Mouse (Mus musculus): Measurements from ENCODE around the gene Lmo4. TPM values are rescaled to one million over a fixed set of nuclear protein-coding genes. Genes with fewer than 3 reads are reported as not detected.

Lmo4 gene
- polyA plus RNA-seq, 1 experiment from 2014 or later: 44.8 TPM

GRCm38 (mm10) chr3:144238482-144238881 lies 33.5 kb upstream of the Lmo4 start:
- H3K9ac ChIP-seq (ENCODE audit: low read length): no peak overlapping the region
- H3K4me1 ChIP-seq (replicated peaks; ENCODE audit: control insufficient read depth, insufficient read depth): no peaks in the 10 kb centered on the region
- no peak overlapping the region for H3K4me3 ChIP-seq (ENCODE audit: low read depth, low read length)
- no peaks in the 10 kb centered on the region for H3K27me3 ChIP-seq (ENCODE audit: control insufficient read depth, insufficient read depth, low read length)
- H3K27ac ChIP-seq (replicated peaks): no peak overlapping the region
- TF ChIP-seq EP300 (optimal IDR thresholded peaks at IDR 0.05) (no peak), CTCF (IDR thresholded peaks at IDR 0.05; ENCODE audit: low read depth) (no peak)
- H3K36me3 ChIP-seq (ENCODE audit: control insufficient read depth, insufficient read depth, low read length): no peaks in the 10 kb centered on the region
- DNase-seq (ENCODE audit: low spot score): no peak
- H3K4me2 ChIP-seq (replicated peaks; ENCODE audit: low read depth): no peak overlapping the region
- H3K9me3 ChIP-seq (ENCODE audit: control insufficient read depth, low read length): no peaks in the 10 kb centered on the region
- no peak for ATAC-seq (ENCODE audit: low FRiP score, low TSS enrichment)
- 96% methylated on average over 11 of the region's 11 CpGs for WGBS

GRCm38 (mm10) chr3:144232347-144233008 lies 27.5 kb upstream of the Lmo4 start:
- Histone ChIP-seq H3K4me1 (replicated peaks; ENCODE audit: control insufficient read depth, insufficient read depth) (no peaks in the 10 kb centered on the region), H3K9ac (ENCODE audit: low read length) (no peak overlapping the region), H3K9me3 (ENCODE audit: control insufficient read depth, low read length) (no peaks in the 10 kb centered on the region), H3K27ac (replicated peaks) (no peak overlapping the region), H3K27me3 (ENCODE audit: control insufficient read depth, insufficient read depth, low read length) (no peaks in the 10 kb centered on the region), H3K4me3 (ENCODE audit: low read depth, low read length) (no peak overlapping the region), H3K36me3 (ENCODE audit: control insufficient read depth, insufficient read depth, low read length) (no peaks in the 10 kb centered on the region), H3K4me2 (replicated peaks; ENCODE audit: low read depth) (no peak overlapping the region)
- ATAC-seq (ENCODE audit: low FRiP score, low TSS enrichment): 0 out of 2 replicates have a peak, but pooled peaks have one; percentile 40
- 68% methylated on average over 11 of the region's 11 CpGs for WGBS
- DNase-seq (ENCODE audit: low spot score): no peak
- TF ChIP-seq EP300 (optimal IDR thresholded peaks at IDR 0.05) (no peak), CTCF (IDR thresholded peaks at IDR 0.05; ENCODE audit: low read depth) (no peak)

GRCm38 (mm10) chr3:144231931-144232330 lies 26.9 kb upstream of the Lmo4 start:
- Histone ChIP-seq H3K9ac (ENCODE audit: low read length) (no peak overlapping the region), H3K4me2 (replicated peaks; ENCODE audit: low read depth) (no peak overlapping the region), H3K27ac (replicated peaks) (no peak overlapping the region), H3K9me3 (ENCODE audit: control insufficient read depth, low read length) (no peaks in the 10 kb centered on the region), H3K27me3 (ENCODE audit: control insufficient read depth, insufficient read depth, low read length) (no peaks in the 10 kb centered on the region), H3K4me1 (replicated peaks; ENCODE audit: control insufficient read depth, insufficient read depth) (no peaks in the 10 kb centered on the region), H3K4me3 (ENCODE audit: low read depth, low read length) (no peak overlapping the region), H3K36me3 (ENCODE audit: control insufficient read depth, insufficient read depth, low read length) (no peaks in the 10 kb centered on the region)
- DNase-seq (ENCODE audit: low spot score) (no peak), ATAC-seq (ENCODE audit: low FRiP score, low TSS enrichment) (peak; percentile 84)
- TF ChIP-seq CTCF (IDR thresholded peaks at IDR 0.05; ENCODE audit: low read depth): no peak
- no peak for TF ChIP-seq EP300 (optimal IDR thresholded peaks at IDR 0.05)
- WGBS: 55% methylated on average over 6 of the region's 6 CpGs

GRCm38 (mm10) chr3:144231419-144231818 lies 26.4 kb upstream of the Lmo4 start:
- Histone ChIP-seq H3K27me3 (ENCODE audit: control insufficient read depth, insufficient read depth, low read length) (no peaks in the 10 kb centered on the region), H3K9me3 (ENCODE audit: control insufficient read depth, low read length) (no peaks in the 10 kb centered on the region), H3K9ac (ENCODE audit: low read length) (no peak overlapping the region), H3K4me1 (replicated peaks; ENCODE audit: control insufficient read depth, insufficient read depth) (no peaks in the 10 kb centered on the region), H3K4me2 (replicated peaks; ENCODE audit: low read depth) (no peak overlapping the region), H3K27ac (replicated peaks) (no peak overlapping the region), H3K36me3 (ENCODE audit: control insufficient read depth, insufficient read depth, low read length) (no peaks in the 10 kb centered on the region), H3K4me3 (ENCODE audit: low read depth, low read length) (no peak overlapping the region)
- 82% methylated on average over 7 of the region's 7 CpGs for WGBS
- TF ChIP-seq EP300 (optimal IDR thresholded peaks at IDR 0.05) (no peak), CTCF (IDR thresholded peaks at IDR 0.05; ENCODE audit: low read depth) (no peak)
- DNase-seq (ENCODE audit: low spot score) (no peak), ATAC-seq (ENCODE audit: low FRiP score, low TSS enrichment) (no peak)

GRCm38 (mm10) chr3:144230016-144230415 lies 25.0 kb upstream of the Lmo4 start:
- Histone ChIP-seq H3K36me3 (ENCODE audit: control insufficient read depth, insufficient read depth, low read length) (no peaks in the 10 kb centered on the region), H3K27me3 (ENCODE audit: control insufficient read depth, insufficient read depth, low read length) (no peaks in the 10 kb centered on the region), H3K4me2 (replicated peaks; ENCODE audit: low read depth) (no peak overlapping the region), H3K4me3 (ENCODE audit: low read depth, low read length) (no peak overlapping the region), H3K9ac (ENCODE audit: low read length) (no peak overlapping the region), H3K27ac (replicated peaks) (no peak overlapping the region), H3K9me3 (ENCODE audit: control insufficient read depth, low read length) (no peaks in the 10 kb centered on the region), H3K4me1 (replicated peaks; ENCODE audit: control insufficient read depth, insufficient read depth) (no peaks in the 10 kb centered on the region)
- WGBS: 74% methylated on average over 9 of the region's 9 CpGs
- no peak for TF ChIP-seq CTCF (IDR thresholded peaks at IDR 0.05; ENCODE audit: low read depth)
- TF ChIP-seq EP300 (optimal IDR thresholded peaks at IDR 0.05): no peak
- DNase-seq (ENCODE audit: low spot score) (no peak), ATAC-seq (ENCODE audit: low FRiP score, low TSS enrichment) (no peak)

GRCm38 (mm10) chr3:144229312-144229711 lies 24.3 kb upstream of the Lmo4 start:
- Histone ChIP-seq H3K9ac (ENCODE audit: low read length) (no peak overlapping the region), H3K4me1 (replicated peaks; ENCODE audit: control insufficient read depth, insufficient read depth) (no peaks in the 10 kb centered on the region), H3K4me3 (ENCODE audit: low read depth, low read length) (no peak overlapping the region), H3K4me2 (replicated peaks; ENCODE audit: low read depth) (no peak overlapping the region), H3K27me3 (ENCODE audit: control insufficient read depth, insufficient read depth, low read length) (no peaks in the 10 kb centered on the region), H3K27ac (replicated peaks) (no peak overlapping the region), H3K36me3 (ENCODE audit: control insufficient read depth, insufficient read depth, low read length) (no peaks in the 10 kb centered on the region), H3K9me3 (ENCODE audit: control insufficient read depth, low read length) (no peaks in the 10 kb centered on the region)
- 62% methylated on average over 7 of the region's 7 CpGs for WGBS
- DNase-seq (ENCODE audit: low spot score) (no peak), ATAC-seq (ENCODE audit: low FRiP score, low TSS enrichment) (no peak)
- TF ChIP-seq EP300 (optimal IDR thresholded peaks at IDR 0.05) (no peak), CTCF (IDR thresholded peaks at IDR 0.05; ENCODE audit: low read depth) (no peak)
